Mouse (Mus musculus): ENCODE data around the gene Usp11. TPM values are rescaled to one million over a fixed set of nuclear protein-coding genes. Genes with fewer than 3 reads are reported as not detected.

Usp11 gene
- total RNA-seq (2014; rRNA removed) (0.46 and 0.74 TPM in 2 replicates), polyA plus RNA-seq (2012; rRNA removed) (0.54 and 0.55 TPM in 2 replicates)

- DNase-seq (ENCODE audit: extremely low read depth, low read depth, low spot score): no peak
- under 1% methylated on average over 32 of the region's 32 CpGs for WGBS
- H3K9ac ChIP-seq (ENCODE audit: low read depth, low read length): peak within 1 kb of the TSS; percentile 96
- peaks cover under 1% of the 10 kb centered on the region for H3K36me3 ChIP-seq (ENCODE audit: control insufficient read depth, insufficient read depth, low read length)
- peak within 1 kb of the TSS; percentile 92 for H3K27ac ChIP-seq (replicated peaks; ENCODE audit: insufficient read depth, low read depth, low read length)
- TF ChIP-seq CTCF (IDR thresholded peaks at IDR 0.05; ENCODE audit: low read depth, low read length) (no peak), POLR2A (IDR thresholded peaks at IDR 0.05; ENCODE audit: extremely low read depth, insufficient read depth, low read length) (no peak)
- no peaks in the 10 kb centered on the region; the same call in 1 of the 2 replicates for H3K4me1 ChIP-seq (ENCODE audit: control insufficient read depth, insufficient read depth, low read length)
- H3K27me3 ChIP-seq (ENCODE audit: control insufficient read depth, insufficient read depth, low read length): no peaks in the 10 kb centered on the region
- H3K4me3 ChIP-seq (ENCODE audit: insufficient read depth, low read depth, low read length): peak within 1 kb of the TSS; percentile 100
- no peaks in the 10 kb centered on the region for H3K79me2 ChIP-seq (ENCODE audit: control insufficient read depth, insufficient read depth, low read length)
Measured at GRCm38 (mm10) chrX:20703741-20704290, at the start of gene Usp11. Usp11 (plus strand) TSS chrX:20703906.

GRCm38 (mm10) chrX:20657593-20657992 is 46.1 kb upstream of the Usp11 start:
- H3K79me2 ChIP-seq (ENCODE audit: control insufficient read depth, insufficient read depth, low read length): no peaks in the 10 kb centered on the region
- H3K4me1 ChIP-seq (ENCODE audit: control insufficient read depth, insufficient read depth, low read length): no peaks in the 10 kb centered on the region
- no peaks in the 10 kb centered on the region for H3K27me3 ChIP-seq (ENCODE audit: control insufficient read depth, insufficient read depth, low read length)
- no peaks in the 10 kb centered on the region for H3K36me3 ChIP-seq (ENCODE audit: control insufficient read depth, insufficient read depth, low read length)
- 22% methylated on average over 5 of the region's 5 CpGs for WGBS
- TF ChIP-seq POLR2A (IDR thresholded peaks at IDR 0.05; ENCODE audit: extremely low read depth, insufficient read depth, low read length): no peak
- no peak overlapping the region for H3K4me3 ChIP-seq (ENCODE audit: insufficient read depth, low read depth, low read length)
- H3K27ac ChIP-seq (replicated peaks; ENCODE audit: insufficient read depth, low read depth, low read length): no peak overlapping the region
- no peak overlapping the region for H3K9ac ChIP-seq (ENCODE audit: low read depth, low read length)
- no peak for DNase-seq (ENCODE audit: extremely low read depth, low read depth, low spot score)

GRCm38 (mm10) chrX:20658026-20658652 is 45.6 kb upstream of the Usp11 start, which contains the start of gene Uba1:
Uba1 (plus strand) TSS chrX:20658326.
- under 1% methylated on average over 27 of the region's 27 CpGs for WGBS
- peak within 1 kb of the TSS; percentile 20; the same call in 1 of the 2 replicates for H3K27ac ChIP-seq (replicated peaks; ENCODE audit: insufficient read depth, low read depth, low read length)
- no peaks in the 10 kb centered on the region for H3K36me3 ChIP-seq (ENCODE audit: control insufficient read depth, insufficient read depth, low read length)
- TF ChIP-seq CTCF (IDR thresholded peaks at IDR 0.05; ENCODE audit: low read depth, low read length): no peak
- TF ChIP-seq POLR2A (IDR thresholded peaks at IDR 0.05; ENCODE audit: extremely low read depth, insufficient read depth, low read length): 0 out of 2 replicates have a peak, but pooled peaks have one; percentile 24
- H3K9ac ChIP-seq (ENCODE audit: low read depth, low read length): peak within 1 kb of the TSS; percentile 43
- H3K79me2 ChIP-seq (ENCODE audit: control insufficient read depth, insufficient read depth, low read length): peaks cover 4% of the 10 kb centered on the region; the same call in 1 of the 2 replicates
- H3K4me3 ChIP-seq (ENCODE audit: insufficient read depth, low read depth, low read length): peak within 1 kb of the TSS; percentile 69
- peak; percentile 70 for DNase-seq (ENCODE audit: extremely low read depth, low read depth, low spot score)
- H3K27me3 ChIP-seq (ENCODE audit: control insufficient read depth, insufficient read depth, low read length): no peaks in the 10 kb centered on the region
- no peaks in the 10 kb centered on the region for H3K4me1 ChIP-seq (ENCODE audit: control insufficient read depth, insufficient read depth, low read length)

- H3K4me3 ChIP-seq (ENCODE audit: insufficient read depth, low read depth, low read length): peak overlapping the region; percentile 69
- no peaks in the 10 kb centered on the region for H3K4me1 ChIP-seq (ENCODE audit: control insufficient read depth, insufficient read depth, low read length)
- under 1% methylated on average over 24 of the region's 24 CpGs for WGBS
- peak overlapping the region; percentile 43 for H3K9ac ChIP-seq (ENCODE audit: low read depth, low read length)
- H3K27me3 ChIP-seq (ENCODE audit: control insufficient read depth, insufficient read depth, low read length): no peaks in the 10 kb centered on the region
- DNase-seq (ENCODE audit: extremely low read depth, low read depth, low spot score): no peak
- peaks cover 13% of the 10 kb centered on the region; the same call in 1 of the 2 replicates for H3K79me2 ChIP-seq (ENCODE audit: control insufficient read depth, insufficient read depth, low read length)
- no peaks in the 10 kb centered on the region for H3K36me3 ChIP-seq (ENCODE audit: control insufficient read depth, insufficient read depth, low read length)
- TF ChIP-seq CTCF (IDR thresholded peaks at IDR 0.05; ENCODE audit: low read depth, low read length) (no peak), POLR2A (IDR thresholded peaks at IDR 0.05; ENCODE audit: extremely low read depth, insufficient read depth, low read length) (no peak)
- peak overlapping the region; percentile 20; the same call in 1 of the 2 replicates for H3K27ac ChIP-seq (replicated peaks; ENCODE audit: insufficient read depth, low read depth, low read length)
Measured at GRCm38 (mm10) chrX:20658891-20659406, 44.8 kb upstream of the Usp11 start.

GRCm38 (mm10) chrX:20662317-20662715 is 41.4 kb upstream of the Usp11 start:
- Histone ChIP-seq H3K36me3 (ENCODE audit: control insufficient read depth, insufficient read depth, low read length) (peaks cover 4% of the 10 kb centered on the region), H3K27ac (replicated peaks; ENCODE audit: insufficient read depth, low read depth, low read length) (no peak overlapping the region), H3K4me1 (ENCODE audit: control insufficient read depth, insufficient read depth, low read length) (peaks cover 6% of the 10 kb centered on the region; the same call in 1 of the 2 replicates), H3K4me3 (ENCODE audit: insufficient read depth, low read depth, low read length) (no peak overlapping the region), H3K79me2 (ENCODE audit: control insufficient read depth, insufficient read depth, low read length) (peaks cover 13% of the 10 kb centered on the region; the same call in 1 of the 2 replicates), H3K27me3 (ENCODE audit: control insufficient read depth, insufficient read depth, low read length) (no peaks in the 10 kb centered on the region), H3K9ac (ENCODE audit: low read depth, low read length) (no peak overlapping the region)
- DNase-seq (ENCODE audit: extremely low read depth, low read depth, low spot score): no peak
- TF ChIP-seq POLR2A (IDR thresholded peaks at IDR 0.05; ENCODE audit: extremely low read depth, insufficient read depth, low read length) (no peak), CTCF (IDR thresholded peaks at IDR 0.05; ENCODE audit: low read depth, low read length) (no peak)
- 10% methylated on average over 5 of the region's 5 CpGs for WGBS

Measured in liver, adult 2 months (tissue).